Mouse (Mus musculus) ovary, postnatal 36 days (tissue): ENCODE measurements around the gene Tctex1d1.

Source experiments
- DNase-seq: peaks from one replicate; pipeline ENCODE4 v3.0.0; 2022; ENCODE audit warnings: low spot score, mixed read lengths

Gene Tctex1d1

DNA sequence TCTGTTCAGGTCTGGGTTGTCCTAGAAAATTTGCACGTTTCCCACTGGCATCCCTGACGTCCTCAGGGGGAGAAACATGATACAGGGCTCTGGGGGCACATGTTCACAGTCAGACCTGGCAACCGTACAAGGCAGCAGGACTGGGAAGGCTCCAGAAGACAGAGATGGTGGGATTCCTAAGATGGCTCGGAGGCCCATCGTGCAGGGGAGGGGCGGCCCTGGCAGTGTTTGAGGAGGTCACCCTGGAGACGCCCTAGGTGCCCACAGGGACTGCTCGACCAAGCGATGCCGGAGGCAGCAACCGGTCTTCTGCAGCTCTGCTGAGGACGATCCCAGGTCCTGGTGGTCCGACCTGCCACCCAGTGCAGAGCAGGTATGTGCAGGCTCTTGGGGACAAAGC lies at the start of gene Tctex1d1:
Gene Tctex1d1, plus strand, starts transcription at position 167 of the 400 bp plus-strand sequence.
- peak; percentile 9 for DNase-seq

DNA sequence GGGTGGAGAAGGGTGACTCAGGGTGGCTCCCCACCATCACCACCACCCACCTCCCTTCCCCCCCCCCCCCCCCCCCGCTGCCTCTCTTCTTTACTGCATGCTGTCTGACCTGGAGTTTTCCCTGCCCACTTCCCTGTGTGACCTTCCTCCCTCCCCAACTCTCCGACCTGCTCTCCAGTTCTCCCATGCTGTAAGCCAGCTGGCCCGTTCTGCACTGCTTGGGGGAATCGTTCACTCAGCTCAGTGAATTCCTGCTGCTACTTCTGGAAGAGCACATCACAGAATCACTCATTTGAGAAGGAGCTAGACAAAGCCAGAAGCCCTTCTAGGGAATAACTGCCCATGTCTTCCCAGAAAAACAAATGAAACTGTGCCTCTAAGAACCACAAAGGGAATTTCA lies 48.9 kb upstream of the Tctex1d1 start:
- no peak for DNase-seq

DNA sequence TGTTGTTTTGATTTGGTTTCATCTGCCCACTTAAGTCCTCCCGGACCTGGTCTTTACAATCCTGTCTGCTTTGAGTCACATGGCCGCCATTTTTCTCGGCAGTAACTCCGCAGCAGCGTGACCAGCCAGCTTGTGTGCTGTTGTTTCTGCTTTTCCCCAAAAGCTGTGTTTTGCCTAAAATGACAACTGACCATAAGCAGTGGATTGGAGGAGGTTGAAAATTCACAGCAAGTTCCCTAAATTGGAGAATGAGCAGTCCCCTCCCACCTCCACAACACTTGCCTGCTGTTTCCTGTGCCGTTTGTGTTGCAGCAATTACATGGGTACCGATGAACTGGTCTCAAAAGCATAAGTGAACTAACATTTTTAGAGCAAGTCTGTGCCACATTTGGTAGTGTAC lies 47.7 kb upstream of the Tctex1d1 start:
- DNase-seq = no peak

DNA sequence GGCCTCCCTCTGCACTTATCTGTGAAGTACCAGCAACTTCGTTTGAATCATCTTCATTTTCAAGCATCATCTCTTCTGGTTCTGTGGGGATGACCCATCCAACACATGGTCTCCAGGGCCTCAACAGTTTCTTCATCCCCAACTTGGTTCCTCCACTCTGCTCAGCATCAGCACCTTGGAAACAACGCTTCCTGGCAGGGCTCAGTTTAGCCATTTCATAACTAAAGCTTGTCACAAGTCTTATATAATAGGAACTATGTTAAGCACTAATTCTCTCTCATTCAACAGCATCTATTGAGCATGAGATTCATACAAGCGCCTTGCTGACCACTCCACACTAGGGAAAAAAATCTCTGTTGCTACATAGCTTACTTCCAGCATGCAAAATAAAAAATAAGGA lies 38.1 kb upstream of the Tctex1d1 start:
- no peak for DNase-seq

DNA sequence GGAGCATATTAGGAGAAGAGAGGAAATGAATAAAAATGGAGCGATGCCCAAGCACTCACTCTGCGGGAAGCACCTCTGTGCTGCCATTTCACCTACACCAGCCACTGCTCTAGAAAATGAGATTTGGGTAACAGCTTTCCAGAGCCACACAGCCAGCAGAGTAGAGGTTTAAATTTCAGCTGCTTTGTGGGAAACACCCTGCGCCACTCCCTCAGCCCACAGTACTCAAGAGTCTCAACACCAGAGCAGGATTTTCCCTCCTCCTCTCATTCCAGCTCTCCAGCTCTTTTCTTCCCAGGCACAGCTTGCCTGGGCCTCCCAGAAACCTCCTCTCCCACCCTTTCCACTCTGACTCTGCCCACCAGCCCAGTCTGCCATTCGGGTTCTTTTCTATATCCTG lies 37.7 kb upstream of the Tctex1d1 start:
- no peak for DNase-seq

DNA sequence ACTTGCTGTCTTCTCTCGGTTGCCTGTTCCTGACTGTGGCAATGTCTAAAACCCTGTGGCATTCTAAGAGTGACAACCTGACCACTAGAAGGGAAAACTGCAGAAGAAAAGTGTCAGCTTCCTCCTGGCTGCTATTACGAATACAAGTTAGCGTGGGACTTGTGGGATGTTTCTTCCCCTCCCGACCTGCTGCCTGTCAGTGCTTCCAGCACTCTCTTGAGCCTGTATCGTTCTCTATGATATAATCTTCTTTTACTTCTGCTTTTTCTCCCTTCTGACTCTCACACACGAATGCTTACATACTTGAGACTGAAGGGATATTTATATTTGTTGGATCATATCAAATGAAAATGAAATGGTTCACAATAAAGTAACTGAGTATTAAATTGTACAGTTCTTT lies 34.1 kb upstream of the Tctex1d1 start:
- DNase-seq = no peak

DNA sequence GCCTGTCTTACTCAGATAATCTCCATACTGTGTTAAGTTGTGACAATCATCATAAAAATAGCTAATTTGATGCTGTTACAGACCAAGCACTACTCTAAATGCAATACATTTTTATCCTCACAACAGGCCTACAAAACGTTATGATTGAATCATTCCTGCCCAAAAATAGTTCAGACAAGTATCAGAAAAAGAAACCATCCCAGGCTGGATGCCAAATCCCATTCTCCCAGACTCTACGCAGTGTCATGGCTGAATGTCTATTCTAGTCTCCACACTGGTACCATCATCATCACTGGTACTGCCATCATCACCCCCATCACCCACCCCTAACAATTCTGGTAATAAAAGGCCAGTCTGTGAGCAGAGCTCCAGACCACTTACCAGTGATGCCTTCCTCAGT lies 25.9 kb upstream of the Tctex1d1 start:
- DNase-seq = no peak

DNA sequence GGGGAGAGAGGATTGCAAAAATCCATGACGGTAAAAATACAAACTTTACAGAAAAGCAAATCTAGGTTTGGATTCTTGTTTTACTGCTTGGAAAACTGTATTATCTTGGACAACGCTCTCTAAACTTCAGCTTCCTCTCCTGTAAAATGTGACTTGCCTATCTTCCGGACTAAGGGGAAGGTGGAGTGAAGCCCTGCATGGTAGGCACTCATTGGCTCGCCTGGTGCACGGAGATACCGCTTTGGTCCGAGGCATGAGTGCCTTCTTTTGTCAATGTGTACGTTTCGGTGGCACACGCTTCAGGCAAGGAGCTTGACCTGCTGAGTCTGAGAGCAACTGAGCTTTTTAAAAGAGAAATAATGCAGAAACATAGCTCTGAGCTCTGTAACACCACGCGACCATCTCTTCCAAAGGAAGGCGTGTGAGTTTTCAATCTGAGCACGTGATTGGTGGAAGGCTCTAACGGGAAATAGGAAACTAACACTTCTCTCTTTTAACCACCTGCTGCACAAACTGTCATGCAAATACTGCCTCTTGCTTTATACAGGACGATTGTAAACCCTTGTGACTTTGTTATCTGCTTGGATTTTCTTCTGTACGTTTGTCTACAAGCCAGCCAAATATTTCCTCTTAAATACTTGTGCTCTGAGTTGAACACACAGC lies 23.0 kb upstream of the Tctex1d1 start:
- DNase-seq = no peak

DNA sequence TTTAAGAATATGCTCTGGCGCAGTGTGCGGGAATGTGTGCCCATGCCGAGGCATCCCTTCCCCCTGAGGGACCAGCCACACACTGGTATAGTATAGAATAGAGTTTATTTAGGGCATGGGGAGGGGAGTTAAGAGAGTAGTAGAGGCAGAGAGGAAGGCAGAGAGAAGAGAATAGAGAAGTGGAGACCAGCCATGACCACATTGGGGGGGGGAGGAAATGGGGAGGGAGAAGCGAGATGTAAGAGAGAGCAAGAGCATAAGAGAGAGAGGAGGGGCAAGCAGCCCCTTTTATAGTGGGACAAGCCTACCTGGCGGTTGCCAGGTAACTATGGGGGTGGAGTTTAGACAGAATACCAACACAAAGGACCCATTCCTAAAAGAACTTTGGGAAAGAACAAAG lies 19.0 kb upstream of the Tctex1d1 start:
- no peak for DNase-seq

DNA sequence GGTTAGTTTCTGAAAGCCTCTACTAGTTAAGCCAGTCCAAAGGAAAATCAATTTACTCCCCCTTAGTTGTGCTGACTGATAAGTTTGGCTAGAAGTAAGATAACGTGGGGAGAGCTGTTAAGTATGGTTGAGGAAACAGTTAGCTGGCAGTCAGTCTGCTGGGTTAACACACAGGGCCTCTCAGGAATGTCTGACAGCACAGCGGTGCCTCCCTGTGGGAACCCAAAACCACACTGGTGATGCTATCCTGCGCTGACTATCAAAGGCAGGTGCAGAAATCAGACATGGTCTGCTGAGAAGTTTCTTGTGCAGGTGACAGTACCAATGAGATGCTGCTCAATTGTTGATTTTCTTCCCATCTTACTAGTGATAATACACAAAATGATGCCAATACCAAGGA lies 14.2 kb upstream of the Tctex1d1 start:
- DNase-seq = no peak

DNA sequence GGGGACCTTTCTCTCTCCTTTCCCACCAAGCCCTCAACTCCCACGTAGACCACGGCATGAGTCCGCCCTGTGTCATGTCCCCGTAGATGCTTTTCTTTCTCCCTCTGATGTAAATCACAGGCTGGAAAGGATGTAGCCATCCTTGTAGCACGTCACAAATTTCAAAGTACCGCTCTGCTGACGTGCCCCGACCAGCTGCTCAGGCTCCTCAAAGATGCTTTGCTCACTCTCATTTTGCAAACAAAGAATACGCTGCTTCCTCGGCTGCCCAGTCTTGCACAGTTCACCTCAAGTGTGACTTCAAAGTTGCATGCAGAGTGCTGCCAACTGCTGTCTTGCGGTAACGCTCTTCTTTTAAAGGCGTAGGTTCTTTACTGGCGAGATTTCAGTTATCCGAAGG lies 10.6 kb upstream of the Tctex1d1 start:
- no peak for DNase-seq

DNA sequence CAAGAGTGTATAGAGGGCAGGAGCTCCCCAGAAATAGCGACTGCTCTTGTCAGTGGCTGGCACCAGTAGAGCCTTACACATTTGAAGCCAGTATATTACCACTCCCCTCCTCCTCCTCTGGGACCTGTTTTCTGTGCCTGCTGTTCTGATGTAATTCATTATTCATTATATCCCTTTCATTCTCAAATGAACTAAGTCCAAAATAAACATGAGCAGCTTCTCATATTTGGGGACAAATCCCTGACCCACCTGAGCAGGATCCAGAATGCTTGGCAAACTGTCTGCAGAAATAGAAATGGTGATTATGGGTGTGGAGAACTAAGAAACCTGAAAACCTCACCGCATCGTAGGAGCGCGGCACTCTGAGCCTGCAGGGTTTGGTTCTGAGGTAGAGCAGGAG lies 8.8 kb upstream of the Tctex1d1 start:
- no peak for DNase-seq

DNA sequence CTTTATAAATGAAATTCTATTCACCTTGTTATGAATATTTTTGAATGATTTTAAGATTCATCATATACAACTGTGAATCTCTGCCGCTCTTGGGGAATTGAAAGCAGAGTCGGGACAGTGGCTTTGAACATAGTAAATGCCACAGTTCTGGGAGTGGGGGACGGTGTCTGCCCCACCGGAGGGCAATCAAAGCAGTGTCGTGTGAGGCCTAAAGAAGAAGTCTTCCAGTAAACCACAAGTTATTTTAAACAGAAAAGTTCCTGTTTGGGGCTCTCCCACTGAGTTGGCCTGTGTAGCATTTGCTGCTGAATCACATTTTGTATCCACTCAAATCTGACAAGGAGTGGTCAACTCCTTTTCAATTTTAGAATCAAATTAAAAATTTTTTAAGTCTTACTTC lies 7.2 kb upstream of the Tctex1d1 start:
- no peak for DNase-seq

DNA sequence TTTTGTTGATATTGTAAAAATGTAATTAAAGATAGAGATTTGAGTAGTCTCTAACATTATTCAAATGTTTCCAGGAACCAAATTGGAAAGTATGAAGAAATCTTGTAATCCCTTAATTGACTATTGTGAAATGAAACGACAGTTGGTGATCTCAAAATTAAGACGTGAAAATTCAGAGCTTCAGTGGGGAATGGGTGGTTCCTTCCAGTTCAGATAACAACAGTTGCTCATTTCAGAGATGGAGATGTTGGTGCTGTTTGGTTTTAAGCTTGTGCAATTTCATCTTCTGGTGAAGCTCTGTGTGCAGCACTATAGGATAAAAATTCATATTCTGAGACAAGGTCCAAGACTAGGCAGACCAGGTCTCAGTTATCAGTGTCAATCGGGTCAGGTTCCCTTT lies 6.3 kb upstream of the Tctex1d1 start:
- DNase-seq = no peak

DNA sequence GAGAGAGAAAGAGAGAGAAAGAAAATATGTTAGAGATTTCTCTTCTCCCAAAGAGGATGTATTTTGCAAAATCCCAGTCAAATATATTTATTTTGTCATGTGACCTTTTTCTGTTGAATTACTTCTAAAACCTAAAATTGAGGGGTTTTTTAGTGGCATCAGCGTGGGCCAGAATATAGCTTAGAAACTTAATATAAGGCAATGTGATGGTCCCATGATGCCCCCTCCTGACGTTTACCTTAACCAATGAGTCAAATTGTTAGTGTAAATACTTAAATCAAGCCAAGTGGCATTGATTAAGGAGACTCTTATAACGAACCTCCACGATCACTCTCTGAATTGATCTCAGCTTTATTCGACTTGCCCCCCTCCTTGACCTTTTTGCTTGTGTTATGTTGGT lies 4.2 kb upstream of the Tctex1d1 start:
- no peak for DNase-seq

DNA sequence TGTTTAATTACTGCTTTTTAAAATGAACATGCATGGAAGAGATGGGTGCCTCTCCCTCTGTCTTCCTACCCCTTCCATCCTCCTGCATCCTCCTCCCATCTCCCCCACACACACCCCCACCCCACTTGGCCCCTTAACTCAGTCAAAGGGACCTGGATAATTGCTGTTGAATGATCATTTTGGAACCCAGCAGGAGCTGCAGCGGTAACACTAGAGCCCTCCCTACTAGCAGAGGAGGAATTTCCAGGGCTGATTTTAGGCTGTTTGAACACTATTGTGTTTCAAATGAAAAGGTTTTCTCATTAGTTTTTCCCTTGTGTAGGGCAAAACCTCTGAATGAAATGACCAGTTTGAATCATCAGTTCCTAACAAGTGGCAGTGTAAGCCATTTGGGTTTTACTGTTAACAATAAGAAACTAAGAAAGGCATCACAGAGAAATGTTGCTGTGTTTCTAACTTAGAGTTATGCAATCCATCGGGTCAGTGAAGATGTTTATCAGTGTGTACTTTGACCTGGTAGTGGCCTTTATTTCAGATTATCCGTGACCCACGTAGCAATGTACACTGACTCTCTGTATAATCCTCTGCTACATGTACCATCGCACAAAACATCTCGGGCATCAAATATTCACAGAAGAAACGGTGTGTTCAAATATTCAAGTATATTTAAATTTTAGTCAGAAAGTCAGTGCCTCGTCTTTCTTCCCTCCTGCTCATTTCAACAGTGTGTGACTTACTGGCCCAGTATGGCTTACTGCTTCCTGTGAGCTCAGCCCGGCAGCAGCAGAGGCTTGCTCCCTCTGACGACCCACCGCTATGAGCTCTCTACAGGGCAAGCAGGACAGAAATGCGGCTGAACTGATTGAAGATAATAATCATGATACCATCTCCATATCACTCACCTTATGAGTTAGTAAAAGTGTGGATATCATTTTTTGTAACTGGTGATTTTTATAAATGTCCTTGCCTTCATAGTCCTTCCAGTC lies 1.8 kb upstream of the Tctex1d1 start:
- no peak for DNase-seq

DNA sequence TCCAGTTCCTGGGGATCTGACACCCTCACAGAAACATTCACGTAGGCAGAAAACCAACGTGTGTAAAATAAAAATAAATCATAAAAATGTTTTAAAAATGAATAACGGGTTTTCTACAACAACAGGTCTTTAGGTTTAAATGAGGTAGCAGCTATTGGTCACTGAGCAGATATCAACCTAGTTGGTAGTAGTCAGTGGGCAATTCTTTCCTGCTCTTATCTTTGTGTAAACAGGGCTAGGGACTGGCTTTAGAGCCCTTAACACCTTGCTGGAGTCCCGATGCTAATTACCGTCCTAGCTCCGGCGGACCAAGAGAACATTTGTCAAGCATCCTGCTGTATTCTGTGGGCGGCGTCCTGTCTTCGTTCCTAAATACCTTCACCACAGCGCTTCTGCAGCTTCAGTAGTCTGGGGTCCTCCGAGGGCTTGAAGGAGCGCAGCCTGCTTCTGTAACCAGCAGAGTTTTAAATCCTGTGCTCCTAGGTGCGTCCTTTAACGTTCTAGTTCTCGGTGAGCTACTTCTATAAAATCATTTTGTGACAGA lies 556 bp upstream of the Tctex1d1 start:
- DNase-seq = no peak

DNA sequence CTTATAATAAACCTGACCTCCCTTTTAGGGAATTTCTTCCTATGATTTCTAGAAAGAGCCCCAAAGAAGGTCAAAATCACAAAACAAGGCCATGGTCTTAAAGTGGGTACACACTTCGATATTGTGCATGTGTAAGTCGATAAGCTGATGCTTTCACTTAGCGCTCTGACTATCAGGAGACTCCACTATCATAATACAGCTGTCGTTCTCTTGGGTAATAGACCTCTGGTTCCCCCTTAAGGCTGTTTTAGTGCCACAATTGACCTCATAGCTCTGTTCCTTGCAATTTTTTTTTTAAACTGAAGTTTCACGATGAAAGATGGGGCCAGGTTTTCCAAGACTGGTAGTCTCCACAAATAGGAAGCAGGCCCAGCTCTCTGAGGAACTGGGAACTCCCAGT lies 979 bp downstream of the Tctex1d1 start:
- no peak for DNase-seq

DNA sequence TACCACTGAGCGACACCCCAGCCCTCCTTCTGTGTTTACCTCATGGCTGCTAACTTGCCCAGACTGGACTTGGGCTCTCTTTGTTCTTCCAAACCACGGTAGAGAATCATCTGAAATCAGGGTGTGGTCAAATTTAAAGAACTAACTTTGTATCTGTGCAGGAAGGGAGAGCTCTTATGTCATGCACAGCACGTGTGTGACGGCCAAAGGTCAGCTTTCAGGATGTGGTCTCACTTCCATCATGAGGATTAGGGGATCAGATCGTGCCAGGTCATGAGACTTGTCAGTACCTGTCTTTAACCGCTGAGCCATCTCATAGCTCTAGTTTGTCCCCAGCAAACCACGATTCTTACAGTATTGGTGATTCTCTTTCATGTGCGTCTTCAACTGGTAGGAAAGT lies 3.3 kb downstream of the Tctex1d1 start:
- no peak for DNase-seq

DNA sequence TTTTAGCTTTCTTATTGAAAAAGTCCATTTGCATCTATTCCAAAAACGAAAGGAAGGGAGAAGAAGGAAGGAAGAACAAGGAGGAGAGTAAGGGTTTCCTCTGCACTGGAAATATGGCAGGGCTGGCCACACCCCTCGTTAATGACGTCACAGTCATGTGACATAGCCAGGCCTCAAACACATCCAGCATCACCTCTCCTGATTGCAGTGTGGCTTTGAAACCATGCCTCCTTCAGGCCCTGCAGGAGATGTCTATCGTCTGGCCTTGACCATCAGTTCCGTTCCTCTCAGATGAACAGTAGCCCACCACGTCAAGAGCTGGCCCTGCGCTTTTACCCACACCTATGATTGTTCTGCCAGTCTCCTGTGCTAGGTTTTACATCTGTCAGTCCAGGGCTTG lies 7.8 kb downstream of the Tctex1d1 start:
- DNase-seq = no peak

DNA sequence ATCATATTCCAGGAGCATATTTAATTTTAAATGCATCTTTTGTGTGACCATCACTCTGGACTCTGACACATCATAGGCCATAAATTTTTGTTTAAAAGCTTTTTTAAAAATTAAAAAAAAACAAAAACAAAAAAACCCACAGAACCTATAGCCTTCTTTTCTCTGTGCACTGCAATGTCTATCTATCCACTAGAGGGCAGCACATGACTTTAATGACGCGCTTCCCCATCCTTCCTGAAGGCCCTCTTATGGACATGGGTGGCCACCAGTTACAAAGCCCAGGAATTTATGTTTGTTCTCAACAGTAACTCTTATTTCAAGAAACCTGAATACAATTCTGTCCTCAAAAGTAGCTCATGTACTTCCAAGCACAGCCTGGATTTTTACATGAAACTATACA lies 8.5 kb downstream of the Tctex1d1 start:
- DNase-seq = no peak

DNA sequence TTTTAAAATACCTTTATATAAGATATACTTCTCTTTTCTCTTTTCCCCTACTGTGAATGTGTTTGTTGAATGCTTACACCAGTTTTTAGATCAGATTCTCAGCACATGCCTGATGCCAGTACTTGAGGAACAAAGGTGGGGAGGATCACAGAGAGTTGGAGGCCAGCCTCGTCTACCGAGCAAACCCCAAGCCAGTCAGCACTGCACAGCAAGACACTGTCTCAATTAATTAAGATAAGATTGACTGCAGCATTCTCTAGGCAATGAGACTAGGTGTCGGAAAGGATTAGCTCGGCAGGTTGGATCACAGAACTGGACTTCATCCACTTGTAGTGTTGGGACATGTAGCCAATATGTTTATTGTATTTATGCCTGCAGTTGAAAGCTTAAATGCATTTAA lies 8.9 kb downstream of the Tctex1d1 start:
- DNase-seq = no peak

DNA sequence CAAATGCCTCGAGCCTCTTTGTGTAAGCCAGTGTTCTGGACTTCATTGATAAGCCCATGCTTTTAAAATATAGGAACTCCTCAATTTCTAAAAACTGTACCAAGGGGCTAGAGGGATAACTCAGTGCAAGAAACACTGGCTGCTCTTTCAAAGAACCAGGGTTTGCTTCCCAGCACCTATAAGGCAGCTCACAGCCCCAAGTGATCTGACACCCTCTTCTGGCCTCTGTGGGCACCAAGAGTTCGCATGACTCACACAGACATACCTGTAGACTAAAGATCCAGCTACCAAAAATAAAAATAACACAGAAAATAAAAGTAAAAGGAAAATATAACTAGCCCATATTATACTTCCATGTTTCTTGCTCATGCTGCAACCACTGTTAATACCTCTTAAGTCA lies 9.3 kb downstream of the Tctex1d1 start:
- no peak for DNase-seq
